Mouse (Mus musculus): ENCODE data around the gene Slc25a27. TPM values are rescaled to one million over a fixed set of nuclear protein-coding genes. Genes with fewer than 3 reads are reported as not detected.
A peak's percentile ranks its signal among the peaks of the same experiment; 100 is the strongest.

Slc25a27 gene
- polyA plus RNA-seq, 1 experiment, result 70.7 TPM

DNA sequence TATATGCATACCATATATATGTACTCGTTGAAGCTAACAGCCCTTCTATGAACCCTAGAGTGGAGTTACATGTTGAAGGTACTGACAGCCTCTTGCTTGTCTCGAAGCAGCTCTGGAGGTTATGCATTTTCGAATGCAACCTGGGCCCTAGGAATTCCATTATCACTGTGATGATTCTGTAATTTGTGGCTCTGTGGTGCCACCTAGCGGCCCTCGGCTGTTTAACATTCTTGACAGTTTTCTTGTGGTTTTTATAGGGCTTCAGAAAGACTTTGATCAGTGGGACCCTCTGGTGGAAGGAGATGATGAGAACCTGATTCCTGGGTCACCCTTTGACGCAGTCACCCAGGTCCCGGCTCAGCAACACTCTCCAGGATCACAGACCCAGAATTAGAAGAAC lies 55.4 kb downstream of the Slc25a27 start:
- DNase-seq (ENCODE audit: low read depth), result peak; percentile 87
- TF ChIP-seq POLR2A (IDR thresholded peaks at IDR 0.05; ENCODE audit: borderline replicate concordance, extremely low read depth, insufficient read depth, insufficient read length, poor library complexity, severe bottlenecking) (no peak), CTCF (IDR thresholded peaks at IDR 0.05; ENCODE audit: borderline replicate concordance, extremely low read depth, insufficient read depth, insufficient read length) (peak; percentile 79; the same call in 1 of the 2 replicates)

DNA sequence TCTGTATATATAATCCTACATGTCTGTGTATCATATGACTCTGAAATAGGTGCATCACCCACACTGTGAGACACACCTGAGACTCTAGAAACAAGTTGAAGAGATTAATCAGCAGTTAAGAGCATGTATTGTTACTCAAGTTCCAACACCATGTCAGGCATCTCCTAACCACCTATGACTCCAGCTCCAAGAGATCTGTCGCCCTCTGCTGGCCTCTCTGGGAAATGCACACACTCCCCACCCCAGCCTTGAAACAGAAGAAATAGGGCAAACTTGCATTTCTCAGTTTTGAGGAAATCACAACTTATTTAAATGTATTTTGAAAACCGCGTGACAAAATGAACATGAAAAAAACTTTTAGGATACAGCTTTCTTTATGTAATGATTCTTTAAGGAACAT lies 60.3 kb downstream of the Slc25a27 start:
- no peak for TF ChIP-seq POLR2A (IDR thresholded peaks at IDR 0.05; ENCODE audit: borderline replicate concordance, extremely low read depth, insufficient read depth, insufficient read length, poor library complexity, severe bottlenecking)
- TF ChIP-seq CTCF (IDR thresholded peaks at IDR 0.05; ENCODE audit: borderline replicate concordance, extremely low read depth, insufficient read depth, insufficient read length), result peak; percentile 82; the same call in 1 of the 2 replicates
- DNase-seq (ENCODE audit: low read depth), result peak; percentile 73

DNA sequence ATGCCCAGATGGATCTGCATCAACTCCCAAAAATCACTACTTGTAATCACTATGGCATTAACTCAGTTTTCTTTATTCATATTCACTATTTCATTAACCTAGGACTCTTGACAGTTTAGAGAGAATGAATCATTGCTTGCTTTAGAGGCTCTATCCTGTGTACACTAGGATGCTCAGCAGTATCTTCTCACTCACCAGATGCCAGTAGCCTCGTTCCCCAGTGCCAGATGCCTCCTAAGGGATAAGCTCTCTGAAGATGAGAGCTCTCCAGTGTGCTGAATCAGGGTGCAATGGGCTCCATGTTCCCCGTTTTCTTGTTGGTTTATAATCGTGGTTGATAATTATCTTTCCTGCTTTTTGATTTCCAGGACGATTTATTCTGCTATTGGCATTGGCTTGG lies 68.3 kb downstream of the Slc25a27 start:
- TF ChIP-seq CTCF (IDR thresholded peaks at IDR 0.05; ENCODE audit: borderline replicate concordance, extremely low read depth, insufficient read depth, insufficient read length) (no peak), POLR2A (IDR thresholded peaks at IDR 0.05; ENCODE audit: borderline replicate concordance, extremely low read depth, insufficient read depth, insufficient read length, poor library complexity, severe bottlenecking) (no peak)
- DNase-seq (ENCODE audit: low read depth), result no peak

DNA sequence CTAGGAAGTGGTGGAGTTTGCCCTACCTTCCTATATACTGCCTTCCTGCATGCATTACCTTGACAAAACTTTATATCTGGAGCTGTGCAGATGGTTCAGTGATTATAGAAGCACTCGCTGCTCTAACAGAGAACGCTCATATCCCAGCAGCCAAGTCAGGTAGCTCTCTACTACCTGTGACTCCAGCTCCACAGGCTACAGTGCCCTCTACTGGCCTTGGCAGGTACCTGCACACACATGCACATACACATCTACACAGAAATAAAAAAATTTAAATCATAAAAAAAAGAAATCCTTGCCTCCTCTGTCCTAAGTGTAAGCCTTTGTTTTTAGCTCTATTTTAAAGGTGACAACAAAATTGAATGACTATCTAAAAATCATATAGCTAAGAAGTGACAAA lies 69.3 kb downstream of the Slc25a27 start:
- TF ChIP-seq POLR2A (IDR thresholded peaks at IDR 0.05; ENCODE audit: borderline replicate concordance, extremely low read depth, insufficient read depth, insufficient read length, poor library complexity, severe bottlenecking) (no peak), CTCF (IDR thresholded peaks at IDR 0.05; ENCODE audit: borderline replicate concordance, extremely low read depth, insufficient read depth, insufficient read length) (peak; percentile 2; the same call in 1 of the 2 replicates)
- no peak for DNase-seq (ENCODE audit: low read depth)

DNA sequence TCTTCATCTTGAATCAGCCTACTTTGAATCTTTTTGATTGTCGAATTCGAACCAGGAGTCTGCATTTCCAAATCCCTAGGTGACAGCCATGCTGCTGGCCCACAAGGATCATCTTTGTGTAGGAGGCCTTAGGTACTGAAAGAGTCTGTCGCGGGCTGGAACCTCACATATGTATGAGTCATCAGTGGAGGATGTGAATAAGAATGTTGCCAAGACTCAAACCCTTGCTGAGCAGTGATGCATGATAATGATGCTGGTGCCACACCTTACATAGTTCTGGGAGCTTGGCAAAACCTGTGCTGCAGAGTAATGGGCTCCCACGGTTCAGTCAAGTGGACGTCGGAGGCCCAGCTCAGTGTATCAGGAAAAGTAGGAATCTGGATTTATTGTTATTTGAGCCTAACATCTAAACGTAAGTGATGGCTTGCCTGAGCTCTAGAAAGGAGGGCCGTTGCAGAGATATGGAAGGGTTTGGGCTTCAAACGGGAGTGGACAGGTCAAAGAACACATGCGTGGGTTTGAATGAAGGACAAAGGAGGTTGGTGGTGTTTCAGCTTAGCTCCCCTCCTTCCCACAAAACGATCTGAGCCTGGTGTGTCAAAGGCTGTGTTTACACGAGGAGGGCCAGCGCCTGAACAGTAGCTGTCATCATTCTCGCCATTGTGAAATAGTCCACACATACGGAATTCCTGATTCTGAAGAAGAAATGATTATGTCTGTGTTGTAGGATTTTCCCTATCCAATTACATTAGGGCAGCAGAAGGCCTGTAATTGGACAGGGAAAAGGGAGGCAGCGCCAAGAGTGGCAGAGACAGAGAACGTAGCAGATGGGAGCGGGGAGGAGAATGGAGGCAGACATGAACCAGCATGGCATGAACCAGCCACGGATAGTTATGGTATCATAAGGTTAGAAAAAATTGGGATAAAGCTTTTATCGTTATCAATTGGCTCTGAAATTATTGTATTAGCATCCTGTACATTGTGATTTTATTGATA lies 74.4 kb downstream of the Slc25a27 start:
- peak; percentile 49 for DNase-seq (ENCODE audit: low read depth)

More for the DNA sequence above, 74.4 kb downstream of the Slc25a27 start:
- no peak for TF ChIP-seq CTCF (IDR thresholded peaks at IDR 0.05; ENCODE audit: borderline replicate concordance, extremely low read depth, insufficient read depth, insufficient read length)
- TF ChIP-seq POLR2A (IDR thresholded peaks at IDR 0.05; ENCODE audit: borderline replicate concordance, extremely low read depth, insufficient read depth, insufficient read length, poor library complexity, severe bottlenecking), result no peak

Other genes starting within 250 kb of the Slc25a27 start
- gene Mep1a, start 164.4 kb downstream of the Slc25a27 start, polyA plus RNA-seq (2012; rRNA removed), result 0.06 and 0.07 TPM in 2 replicates
- gene Ankrd66, start 123.6 kb downstream of the Slc25a27 start, polyA plus RNA-seq (2012; rRNA removed), result 0.53 and 0.82 TPM in 2 replicates
- 6.4 and 16.5 TPM in 2 replicates for gene Pla2g7, start 99.1 kb downstream of the Slc25a27 start, polyA plus RNA-seq (2012; rRNA removed)
- gene Tdrd6, start 36.9 kb downstream of the Slc25a27 start, polyA plus RNA-seq (2012; rRNA removed), result 0.83 and 1.6 TPM in 2 replicates
- gene Cyp39a1, start 211 bp upstream of the Slc25a27 start, polyA plus RNA-seq (2012; rRNA removed), result 5.3 and 5.5 TPM in 2 replicates
- gene Rcan2, start 134.1 kb upstream of the Slc25a27 start, polyA plus RNA-seq (2012; rRNA removed), result 42.0 and 96.2 TPM in 2 replicates

All from brain, embryonic 14.5 days (tissue).